ENCODE assay signal across 17 mouse cellular contexts in the genomic region with DNA sequence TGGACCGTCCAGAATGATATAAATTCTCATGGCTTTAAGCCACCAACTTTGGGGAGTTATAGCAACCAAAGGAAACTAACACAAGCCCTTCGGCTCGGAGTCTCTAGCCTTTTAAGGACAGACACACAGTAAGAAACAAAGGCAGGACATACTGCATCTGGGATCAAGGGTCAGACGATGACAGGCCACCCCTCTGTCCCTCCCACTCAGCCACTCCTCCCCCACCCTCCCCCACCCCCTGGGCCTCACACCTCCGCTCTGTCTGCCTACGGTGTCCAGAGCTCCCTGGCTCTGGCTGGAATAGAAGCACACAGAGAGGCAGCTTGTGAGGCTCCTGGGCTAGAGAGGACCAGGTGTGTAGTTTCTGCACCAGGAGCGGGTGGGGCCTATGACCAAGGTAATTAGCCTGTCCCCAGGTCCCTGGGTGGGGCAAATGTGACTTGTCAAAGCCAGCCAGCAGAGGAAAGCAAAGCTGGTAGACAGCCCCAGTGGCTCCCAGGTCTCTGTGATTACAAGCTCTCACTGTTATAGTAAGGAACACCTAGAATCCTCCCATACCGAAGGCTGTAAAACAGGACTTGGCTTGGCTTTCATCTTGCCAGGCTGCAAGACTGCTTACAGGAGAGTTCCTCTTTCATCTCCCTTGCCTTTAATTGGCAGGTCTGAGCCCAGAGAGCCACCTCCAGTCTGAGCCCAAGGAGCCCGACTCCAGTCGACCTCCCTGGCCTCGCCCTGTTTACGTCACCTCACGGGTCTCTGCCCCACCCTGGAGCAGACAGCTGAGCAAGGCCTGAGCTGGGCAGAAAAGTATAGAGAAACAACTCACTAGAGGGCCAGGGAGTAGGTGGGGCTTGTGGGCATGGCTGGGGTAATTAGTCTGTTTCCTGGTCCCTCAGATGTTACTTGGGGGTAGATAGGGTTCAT. TPM values are rescaled to one million over a fixed set of nuclear protein-coding genes. Genes with fewer than 3 reads are reported as not detected.
DNase-seq lines count a peak whose midpoint lies in the region; ATAC-seq and TF ChIP-seq lines count a peak whose summit lies in the region.
"Had no signal": no experiment of that assay in that cellular context is flagged by ENCODE, and none has a peak within 500 bp of the region (broad histone marks: within the 10 kb centered on the region; RNA-seq: fewer than 3 reads in every experiment).

No protein-coding gene starts in this region.

- H3K27me3 ChIP-seq in lung, embryonic 14.5 days (ENCODE audit: insufficient read depth, low read length): no peaks in the 10 kb centered on the region
- no peaks in the 10 kb centered on the region for H3K27me3 ChIP-seq in limb, embryonic 10.5 days (ENCODE audit: low read depth, poor library complexity, severe bottlenecking)
- no peaks in the 10 kb centered on the region for H3K27me3 ChIP-seq in stomach, embryonic 15.5 days (replicated peaks)
- H3K27me3 ChIP-seq: lung, embryonic 15.5 days; neural tube, embryonic 13.5 days had no signal

- no peak overlapping the region for H3K27ac ChIP-seq in lung, embryonic 14.5 days (ENCODE audit: low read depth)
- H3K27ac ChIP-seq in limb, embryonic 10.5 days: peak overlapping the region; percentile 44; the same call in 1 of the 2 replicates
- peak overlapping the region; percentile 68 for H3K27ac ChIP-seq in stomach, embryonic 15.5 days
- H3K27ac ChIP-seq: heart, adult 2 months; hindbrain, postnatal 0 days; neural tube, embryonic 13.5 days had no signal

- DNase-seq in cerebellum, adult 9-11 months: peak; percentile 36
- DNase-seq in cerebellum, postnatal 36 days: no peak
- DNase-seq in lung, embryonic 14.5 days: no peak
- no peak for DNase-seq in lung, postnatal 25 days (ENCODE audit: low spot score)
- peak; percentile 37 for DNase-seq in limb, embryonic 10.5 days (ENCODE audit: low spot score)
- DNase-seq in testis, postnatal 10 days (ENCODE audit: low spot score): no peak
- DNase-seq in embryo, embryonic 11 days: no peak
- DNase-seq: adrenal gland, postnatal 10 days; heart, adult 2 months; kidney, postnatal 4 days; right cerebral cortex, adult 18-20 months; thymus, postnatal 14 days had no signal

- no peak overlapping the region for H3K9ac ChIP-seq in lung, embryonic 14.5 days
- no peak overlapping the region for H3K9ac ChIP-seq in stomach, embryonic 15.5 days
- H3K9ac ChIP-seq: lung, embryonic 15.5 days; neural tube, embryonic 13.5 days had no signal

- ATAC-seq in lung, embryonic 14.5 days (ENCODE audit: insufficient read depth): 0 out of 2 replicates have a peak, but pooled peaks have one; percentile 8
- peak; percentile 56 for ATAC-seq in stomach, embryonic 15.5 days (ENCODE audit: insufficient read depth, low FRiP score, low read depth)
- ATAC-seq: hindbrain, postnatal 0 days; midbrain, embryonic 16.5 days had no signal

- H3K4me2 ChIP-seq in lung, embryonic 14.5 days: no peak overlapping the region
- no peak overlapping the region for H3K4me2 ChIP-seq in stomach, embryonic 15.5 days
- H3K4me2 ChIP-seq: lung, embryonic 15.5 days; neural tube, embryonic 13.5 days had no signal

- H3K4me3 ChIP-seq in lung, embryonic 14.5 days (ENCODE audit: low read depth, low read length): no peak overlapping the region
- H3K4me3 ChIP-seq in limb, embryonic 10.5 days: no peak overlapping the region
- H3K4me3 ChIP-seq in stomach, embryonic 15.5 days (replicated peaks): no peak overlapping the region
- H3K4me3 ChIP-seq: heart, adult 2 months; lung, embryonic 15.5 days; neural tube, embryonic 13.5 days had no signal

- H3K9me3 ChIP-seq in lung, embryonic 14.5 days (ENCODE audit: low read depth, low read length): no peaks in the 10 kb centered on the region
- no peaks in the 10 kb centered on the region for H3K9me3 ChIP-seq in limb, embryonic 10.5 days (replicated peaks)
- no peaks in the 10 kb centered on the region for H3K9me3 ChIP-seq in stomach, embryonic 15.5 days
- H3K9me3 ChIP-seq: lung, embryonic 15.5 days; neural tube, embryonic 13.5 days had no signal

- H3K4me1 ChIP-seq in lung, embryonic 14.5 days (ENCODE audit: insufficient read depth): 0 out of 2 replicates have a peak, but pooled peaks cover 2% of the 10 kb centered on the region
- peaks cover 38% of the 10 kb centered on the region for H3K4me1 ChIP-seq in limb, embryonic 10.5 days
- peaks cover 9% of the 10 kb centered on the region; the same call in 1 of the 2 replicates for H3K4me1 ChIP-seq in stomach, embryonic 15.5 days

- TF ChIP-seq CTCF in lung, embryonic 14.5 days (IDR thresholded peaks at IDR 0.05; ENCODE audit: low read depth): no peak

- H3K36me3 ChIP-seq in lung, embryonic 14.5 days (ENCODE audit: insufficient read depth): no peaks in the 10 kb centered on the region
- H3K36me3 ChIP-seq in limb, embryonic 10.5 days: no peaks in the 10 kb centered on the region
- no peaks in the 10 kb centered on the region for H3K36me3 ChIP-seq in stomach, embryonic 15.5 days
- H3K36me3 ChIP-seq: lung, embryonic 15.5 days; neural tube, embryonic 13.5 days had no signal

- WGBS in lung, embryonic 14.5 days: 48% methylated on average over 13 of the region's 13 CpGs
- WGBS in limb, embryonic 10.5 days: 35% methylated on average over 13 of the region's 13 CpGs
- WGBS in stomach, embryonic 15.5 days: 51% methylated on average over 13 of the region's 13 CpGs

RNA-seq across cellular contexts. Expression of a gene that starts 28.9 kb away (rescaled TPM):
- 25.1 and 28.1 TPM in 2 replicates for polyA plus RNA-seq in lung, embryonic 14.5 days (2014; fragmentation: Nextera tagmentation; extraction: Ambion mirVana)
- 4.9 and 6.3 TPM in 2 replicates for polyA plus RNA-seq in limb, embryonic 10.5 days (2016; fragmentation: Nextera tagmentation; extraction: Ambion mirVana)
- polyA plus RNA-seq in stomach, embryonic 15.5 days (2015; fragmentation: Nextera tagmentation; extraction: Ambion mirVana): 30.7 and 33.1 TPM in 2 replicates

RNA-seq across cellular contexts. Expression of a gene that starts 37.9 kb away (rescaled TPM):
- polyA plus RNA-seq in lung, embryonic 14.5 days (2014; fragmentation: Nextera tagmentation; extraction: Ambion mirVana): 15.3 and 18.3 TPM in 2 replicates
- 0.96 and 1.2 TPM in 2 replicates for polyA plus RNA-seq in limb, embryonic 10.5 days (2016; fragmentation: Nextera tagmentation; extraction: Ambion mirVana)
- 12.5 and 12.7 TPM in 2 replicates for polyA plus RNA-seq in stomach, embryonic 15.5 days (2015; fragmentation: Nextera tagmentation; extraction: Ambion mirVana)

Comparison
In these comparisons a context has a peak if more than half of its experiments do, and no peak if none do; other contexts are left out.
1. DNase-seq: peak in cerebellum, adult 9-11 months (single experiment) and limb, embryonic 10.5 days (single experiment); none in cerebellum, postnatal 36 days (0 of 2), lung, embryonic 14.5 days (single experiment), lung, postnatal 25 days (single experiment), testis, postnatal 10 days (single experiment) and embryo, embryonic 11 days (single experiment).